Mouse (Mus musculus) left cerebral cortex, postnatal 14 days (tissue): ENCODE data around the gene Tesk2. TPM values are rescaled to one million over a fixed set of nuclear protein-coding genes. Genes with fewer than 3 reads are reported as not detected.
A peak's percentile ranks its signal among the peaks of the same experiment; 100 is the strongest.
"Not testable (repeated sequence)": the region's sequence is repeated elsewhere in the genome, so short reads cannot be mapped to it uniquely, and the experiment has no call there.

ENCODE experiments used
- DNase-seq, 2 experiments: peaks; one replicate each; pipeline ENCODE4 v3.0.0; 2021 to 2022; ENCODE audit warnings: low spot score in 2 of 2, mixed read lengths in 1 of 2
- intact Hi-C: fragments of 180-260 bp; cut with DNase I; formaldehyde crosslinking; loops from one replicate; pipeline ENCODE4 v1.15.1; 2025
- long read RNA-seq, 2 experiments: library from polyadenylated mRNA; stranded (forward); transcript quantifications; one replicate each; pipeline ENCODE4 v2.0.0; 2021
- total RNA-seq, 2 experiments: library from RNA; stranded (reverse); gene quantifications; 2 replicates each; pipeline ENCODE4 v1.2.3; 2021

The Tesk2 gene
- 1 to 10 TPM; 4.1 to 4.8 TPM for total RNA-seq
- long read RNA-seq, experiment 1, partial matches to known transcripts, result 0 of 2 reads
- long read RNA-seq, experiment 1, other reads (novel, unspliced or antisense), result 1 of 2 reads
- long read RNA-seq, experiment 2, partial matches to known transcripts, result 1 of 3 reads
- long read RNA-seq, experiment 2, other reads (novel, unspliced or antisense), result 0 of 3 reads

- peak; percentile 95 to 98 for DNase-seq
- intact Hi-C loops, result loop anchor here (5.0 kb wide), 1 partner anchor 267 kb away; no protein-coding TSS in a partner anchor
Measured at GRCm38 (mm10) chr4:116720343-116721097, at the start of gene Tesk2. TSS of gene Tesk2 (plus strand) at chr4:116720948.

GRCm38 (mm10) chr4:116672785-116673184, 48.0 kb upstream of the Tesk2 start:
- no peak for DNase-seq

GRCm38 (mm10) chr4:116674761-116675160, 46.0 kb upstream of the Tesk2 start:
- intact Hi-C loops, DNase-seq: not testable (repeated sequence)

More at GRCm38 (mm10) chr4:116672785-116673184, 48.0 kb upstream of the Tesk2 start:
- intact Hi-C loops, result no loop called here

GRCm38 (mm10) chr4:116676027-116676426, 44.7 kb upstream of the Tesk2 start:
- intact Hi-C loops, result no loop called here
- no peak for DNase-seq

GRCm38 (mm10) chr4:116677808-116678207, 42.9 kb upstream of the Tesk2 start:
- no peak for DNase-seq
- intact Hi-C loops, result no loop called here

GRCm38 (mm10) chr4:116679141-116679540, 41.6 kb upstream of the Tesk2 start:
- intact Hi-C loops, result no loop called here

GRCm38 (mm10) chr4:116680521-116680920, 40.2 kb upstream of the Tesk2 start:
- intact Hi-C loops, DNase-seq: not testable (repeated sequence)

More at GRCm38 (mm10) chr4:116679141-116679540, 41.6 kb upstream of the Tesk2 start:
- DNase-seq, result no peak

- intact Hi-C loops, result no loop called here
Measured at GRCm38 (mm10) chr4:116683957-116684356, 36.8 kb upstream of the Tesk2 start.

GRCm38 (mm10) chr4:116684665-116685064, 36.1 kb upstream of the Tesk2 start:
- DNase-seq, result no peak
- intact Hi-C loops, result loop anchor here (5.0 kb wide), 1 partner anchor 37 kb away; no protein-coding TSS in a partner anchor

More at GRCm38 (mm10) chr4:116683957-116684356, 36.8 kb upstream of the Tesk2 start:
- no peak for DNase-seq

GRCm38 (mm10) chr4:116685402-116686061, 35.2 kb upstream of the Tesk2 start, which contains the start of gene Prdx1:
TSS of gene Prdx1 (plus strand) at chr4:116685544.
- intact Hi-C loops, result loop anchor here (5.0 kb wide), 1 partner anchor 38 kb away; no protein-coding TSS in a partner anchor
- peak; percentile 88 to 95 for DNase-seq

GRCm38 (mm10) chr4:116687041-116687440, 33.7 kb upstream of the Tesk2 start:
- no peak for DNase-seq
- intact Hi-C loops, result loop anchor here (5.0 kb wide), 1 partner anchor 40 kb away; no protein-coding TSS in a partner anchor

GRCm38 (mm10) chr4:116689309-116689876, 31.4 kb upstream of the Tesk2 start:
- intact Hi-C loops, result loop anchor here (5.0 kb wide), 1 partner anchor 42 kb away; no protein-coding TSS in a partner anchor

GRCm38 (mm10) chr4:116692146-116692545, 28.6 kb upstream of the Tesk2 start:
- intact Hi-C loops, result no loop called here
- no peak for DNase-seq

More at GRCm38 (mm10) chr4:116689309-116689876, 31.4 kb upstream of the Tesk2 start:
- DNase-seq, result no peak

- no peak for DNase-seq
- intact Hi-C loops, result no loop called here
Measured at GRCm38 (mm10) chr4:116693785-116694184, 27.0 kb upstream of the Tesk2 start.

GRCm38 (mm10) chr4:116698693-116699342, 21.9 kb upstream of the Tesk2 start:
- DNase-seq, result no peak
- intact Hi-C loops, result no loop called here

GRCm38 (mm10) chr4:116700964-116701363, 19.8 kb upstream of the Tesk2 start:
- DNase-seq, result no peak
- intact Hi-C loops, result no loop called here

GRCm38 (mm10) chr4:116703804-116704203, 16.9 kb upstream of the Tesk2 start:
- intact Hi-C loops, result no loop called here
- DNase-seq, result peak; percentile 66 to 68

GRCm38 (mm10) chr4:116707666-116708065, 13.1 kb upstream of the Tesk2 start:
- intact Hi-C loops, result no loop called here
- peak; percentile 12 to 35 for DNase-seq

- intact Hi-C loops, result no loop called here
- DNase-seq, result peak; percentile 94 to 99
Measured at GRCm38 (mm10) chr4:116708201-116708764, 12.5 kb upstream of the Tesk2 start, which contains the start of the genes Mmachc and Ccdc163. TSS of gene Mmachc (minus strand) at chr4:116708406. TSS of gene Ccdc163 (plus strand) at chr4:116708509.
